Mouse (Mus musculus): ENCODE data around the gene Cyp2b10.

Cyp2b10 gene

DNA sequence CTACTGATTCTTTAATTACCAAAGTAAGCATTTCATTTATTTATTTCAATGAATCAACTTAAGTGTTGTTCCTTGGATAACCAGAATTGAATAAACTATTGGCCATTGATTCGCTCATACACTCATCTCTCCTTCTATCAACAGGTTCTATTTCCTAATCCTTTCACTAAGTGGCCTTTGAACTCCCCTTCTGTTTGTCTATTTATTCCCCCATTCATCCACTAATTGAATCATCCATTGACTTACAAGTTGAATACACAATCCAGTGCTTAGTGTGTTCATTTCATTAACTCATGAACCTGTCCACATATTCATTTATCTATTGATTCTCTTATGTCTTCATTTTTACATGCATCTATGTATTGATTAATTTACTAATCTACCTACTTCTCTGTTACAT, 18.7 kb downstream of the Cyp2b10 start:
- DNase-seq (ENCODE audit: low read depth): no peak

DNA sequence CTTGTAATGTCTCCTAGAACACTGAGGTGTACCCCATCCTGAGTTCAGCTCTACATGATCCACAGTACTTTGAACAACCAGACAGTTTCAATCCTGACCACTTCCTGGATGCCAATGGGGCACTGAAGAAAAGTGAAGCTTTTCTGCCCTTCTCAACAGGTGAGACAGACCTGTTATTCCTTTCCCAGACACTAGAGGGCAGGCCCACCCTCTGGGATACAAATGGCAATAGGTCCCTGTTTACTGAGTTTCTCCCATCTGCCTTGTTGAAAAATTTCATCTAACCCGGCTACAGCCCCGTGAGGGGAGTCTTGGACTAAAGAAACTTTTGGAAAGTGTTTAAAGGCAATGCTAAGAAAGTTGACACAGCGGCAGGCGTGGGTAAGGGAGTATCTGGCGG, 19.9 kb downstream of the Cyp2b10 start:
- peak; percentile 29 for DNase-seq (ENCODE audit: low read depth)

- no peak for DNase-seq (ENCODE audit: low read depth)
Measured at GRCm38 (mm10) chr7:25919467-25919866, 22.0 kb downstream of the Cyp2b10 start.

GRCm38 (mm10) chr7:25945274-25945673, 47.9 kb downstream of the Cyp2b10 start:
- DNase-seq (ENCODE audit: low read depth): no peak

All from induced T-regulatory cell, adult 2 months (primary cell).